ENCODE assay signal across 22 mouse cellular contexts in genomic region chr8:96586129-96586528, GRCm38 (mm10).
"Had no signal": no experiment of that assay in that cellular context is flagged by ENCODE, and none has a peak within 500 bp of the region (broad histone marks: within the 10 kb centered on the region; RNA-seq: fewer than 3 reads in every experiment).

No protein-coding gene starts in this region.

- H3K27me3 ChIP-seq: limb, embryonic 12.5 days; limb, embryonic 15.5 days; lung, embryonic 15.5 days; midbrain, embryonic 12.5 days; midbrain, embryonic 15.5 days; neural tube, embryonic 13.5 days had no signal

- H3K4me3 ChIP-seq: limb, embryonic 12.5 days; limb, embryonic 15.5 days; lung, embryonic 15.5 days; midbrain, embryonic 12.5 days; midbrain, embryonic 15.5 days; myocyte; neural tube, embryonic 13.5 days had no signal

- DNase-seq: kidney, adult 8-10 months; kidney, postnatal 36 days; layer of hippocampus, postnatal 36 days; left cerebral cortex, postnatal 4 days; liver, postnatal 0 days; lung, postnatal 14 days; lung, postnatal 4 days; retina, postnatal 1 day; right cerebral cortex, postnatal 25 days; spleen, adult 18-20 months; thymus, adult 2 months; thymus, postnatal 14 days; thymus, postnatal 4 days had no signal

- H3K4me1 ChIP-seq: limb, embryonic 12.5 days; limb, embryonic 15.5 days; lung, embryonic 15.5 days; midbrain, embryonic 12.5 days; midbrain, embryonic 15.5 days; neural tube, embryonic 13.5 days had no signal

- ATAC-seq: liver, postnatal 0 days; midbrain, embryonic 15.5 days had no signal

- H3K36me3 ChIP-seq: limb, embryonic 12.5 days; limb, embryonic 15.5 days; lung, embryonic 15.5 days; midbrain, embryonic 12.5 days; midbrain, embryonic 15.5 days; neural tube, embryonic 13.5 days had no signal

- H3K4me2 ChIP-seq: limb, embryonic 12.5 days; limb, embryonic 15.5 days; liver, embryonic 11.5 days; lung, embryonic 15.5 days; midbrain, embryonic 12.5 days; midbrain, embryonic 15.5 days; neural tube, embryonic 13.5 days had no signal

- H3K9ac ChIP-seq: limb, embryonic 12.5 days; limb, embryonic 15.5 days; liver, embryonic 14.5 days; liver, postnatal 0 days; lung, embryonic 15.5 days; midbrain, embryonic 12.5 days; midbrain, embryonic 15.5 days; neural tube, embryonic 13.5 days had no signal

- H3K27ac ChIP-seq: limb, embryonic 12.5 days; limb, embryonic 15.5 days; liver, embryonic 14.5 days; lung, embryonic 15.5 days; midbrain, embryonic 12.5 days; midbrain, embryonic 15.5 days; neural tube, embryonic 13.5 days had no signal

- H3K9me3 ChIP-seq: limb, embryonic 12.5 days; limb, embryonic 15.5 days; lung, embryonic 15.5 days; midbrain, embryonic 12.5 days; midbrain, embryonic 15.5 days; neural tube, embryonic 13.5 days had no signal
